Mouse (Mus musculus): ENCODE measurements around the gene Rock2.

- TF ChIP-seq POLR2A (IDR thresholded peaks at IDR 0.05; ENCODE audit: insufficient read depth, low read depth, low read length), result no peak
- no peak for TF ChIP-seq CTCF (IDR thresholded peaks at IDR 0.05; ENCODE audit: insufficient read depth, low read depth, low read length)
Observed at GRCm38 (mm10) chr12:16999146-16999545, 104.5 kb downstream of the Rock2 start.
